Mouse (Mus musculus) kidney, adult 10 weeks (tissue): ENCODE data around the gene Fam177a. TPM values are rescaled to one million over a fixed set of nuclear protein-coding genes. Genes with fewer than 3 reads are reported as not detected.

Experiments used
- polyA plus RNA-seq: library from polyadenylated mRNA; stranded (reverse); fragments of 350-450 nt; fragmentation: Illumina TruSeq; extraction: RNeasy Lipid Tissue Mini Kit (QIAGEN cat#74804); gene quantifications from one replicate; pipeline ENCODE4 v1.2.3, GENCODE M21; 2014; ENCODE audit warnings: low read depth, low replicate concordance

Fam177a gene
- not detected for polyA plus RNA-seq

DNA sequence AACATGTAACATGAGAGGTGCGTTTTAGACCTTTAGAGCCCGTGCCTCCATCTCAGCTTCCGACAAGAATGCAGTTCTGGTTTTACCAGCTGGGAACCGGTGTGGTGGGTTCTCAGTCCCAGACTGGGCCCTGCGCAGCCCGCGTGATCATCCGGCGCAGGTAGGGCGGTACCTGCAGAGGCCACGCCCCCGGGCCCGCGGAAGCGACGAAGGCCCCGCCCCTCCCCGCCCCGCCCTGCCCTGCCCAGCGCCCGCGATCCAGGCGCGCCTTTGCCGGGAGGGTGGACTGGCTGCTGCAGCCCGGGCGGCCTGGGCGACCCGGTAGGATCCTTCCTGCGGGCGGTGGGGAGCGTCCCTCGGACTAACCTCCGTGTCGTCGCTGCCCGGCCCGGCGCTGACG is at the start of gene Fam177a:
Gene Fam177a, plus strand, starts transcription at position 228 of the 400 bp plus-strand sequence.

DNA sequence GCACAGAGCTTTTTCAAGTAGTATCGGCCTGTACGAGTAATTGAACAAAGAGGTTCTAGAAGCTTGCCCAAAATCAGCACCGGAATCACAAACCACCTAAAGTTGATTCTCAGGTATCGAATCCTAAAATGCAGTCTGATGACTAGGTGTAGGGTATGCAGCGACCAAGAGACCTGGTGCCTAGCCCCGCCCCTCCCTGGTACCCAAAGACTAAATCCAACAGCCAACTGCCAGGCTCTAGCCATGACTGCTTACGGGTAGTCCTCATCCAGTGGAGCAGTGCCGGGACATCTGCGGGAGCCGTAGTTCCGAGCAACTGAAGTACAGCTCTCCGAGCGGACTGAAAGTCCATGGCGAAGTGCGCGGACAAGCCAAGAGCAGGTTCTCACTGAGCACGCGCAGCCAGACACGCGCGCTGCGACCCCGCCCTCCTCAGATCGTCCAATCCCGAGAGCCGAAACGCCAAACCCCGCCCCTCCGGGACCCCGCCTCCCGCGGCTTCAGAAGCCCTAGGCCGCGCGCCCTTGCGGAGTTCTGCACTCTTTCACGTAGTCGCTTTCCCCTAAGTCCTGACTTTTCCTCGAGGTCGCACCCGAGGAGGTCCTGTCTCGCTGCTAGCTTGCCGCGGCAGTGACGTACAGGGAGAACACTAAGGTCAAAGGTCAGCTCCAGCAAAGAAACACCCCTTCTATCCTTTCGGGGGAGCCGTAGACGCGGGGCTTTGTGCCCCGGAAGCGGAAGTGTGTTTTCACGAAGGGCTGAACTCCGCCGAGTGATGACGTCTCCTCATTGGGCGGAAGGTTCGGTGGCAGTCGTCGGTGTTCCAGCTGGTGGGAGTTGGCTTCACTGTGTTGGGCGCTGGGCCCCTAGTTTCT is 44.3 kb upstream of the Fam177a start, which contains the start of the genes 2700097O09Rik and Srp54a:
Gene 2700097O09Rik, minus strand, starts transcription at position 385 of the 875 bp plus-strand sequence.
Gene Srp54a, plus strand, starts transcription at position 537 of the 875 bp plus-strand sequence.

DNA sequence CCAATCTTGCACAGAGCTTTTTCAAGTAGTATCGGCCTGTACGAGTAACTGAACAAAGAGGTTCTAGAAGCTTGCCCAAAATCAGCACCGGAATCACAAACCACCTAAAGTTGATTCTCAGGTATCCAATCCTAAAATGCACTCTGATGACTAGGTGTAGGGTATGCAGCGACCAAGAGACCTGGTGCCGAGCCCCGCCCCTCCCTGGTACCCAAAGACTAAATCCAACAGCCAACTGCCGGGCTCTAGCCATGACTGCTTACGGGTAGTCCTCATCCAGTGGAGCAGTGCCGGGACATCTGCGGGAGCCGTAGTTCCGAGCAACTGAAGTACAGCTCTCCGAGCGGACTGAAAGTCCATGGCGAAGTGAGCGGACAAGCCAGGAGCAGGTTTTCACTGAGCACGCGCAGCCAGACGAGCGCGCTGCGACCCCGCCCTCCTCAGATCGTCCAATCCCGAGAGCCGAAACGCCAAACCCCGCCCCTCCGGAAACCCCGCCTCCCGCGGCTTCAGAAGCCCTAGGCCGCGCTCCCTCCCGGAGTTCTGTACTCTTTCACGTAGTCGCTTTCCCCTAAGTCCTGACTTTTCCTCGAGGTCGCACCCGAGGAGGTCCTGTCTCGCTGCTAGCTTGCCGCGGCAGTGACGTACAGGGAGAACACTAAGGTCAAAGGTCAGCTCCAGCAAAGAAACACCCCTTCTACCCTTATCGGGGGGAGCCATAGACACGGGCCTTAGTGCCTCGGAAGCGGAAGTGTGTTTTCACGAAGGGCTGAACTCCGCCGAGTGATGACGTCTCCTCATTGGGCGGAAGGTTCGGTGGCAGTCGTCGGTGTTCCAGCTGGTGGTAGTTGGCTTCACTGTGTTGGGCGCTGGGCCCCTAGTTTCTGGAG is 30.5 kb downstream of the Fam177a start, which contains the start of gene Srp54b:
Gene Srp54b, plus strand, starts transcription at position 546 of the 890 bp plus-strand sequence.

Other genes with a start within 250 kb of the Fam177a start
- gene Gm20403, start 137.9 kb upstream of the Fam177a start, polyA plus RNA-seq: not detected
- gene Baz1a, start 110.1 kb upstream of the Fam177a start, polyA plus RNA-seq: 10.2 TPM
- gene 2700097O09Rik, start 44.4 kb upstream of the Fam177a start, polyA plus RNA-seq: 25.8 TPM
- 481 TPM for gene Srp54a, start 44.2 kb upstream of the Fam177a start, polyA plus RNA-seq
- gene Srp54b, start 30.6 kb downstream of the Fam177a start, polyA plus RNA-seq: 1.8 TPM
- 26.1 TPM for gene 1700047I17Rik2, start 75.1 kb downstream of the Fam177a start, polyA plus RNA-seq
- 145 TPM for gene Srp54c, start 105.7 kb downstream of the Fam177a start, polyA plus RNA-seq
- 38.7 TPM for gene 1110008L16Rik, start 175.1 kb downstream of the Fam177a start, polyA plus RNA-seq
- gene Ppp2r3c, start 178.5 kb downstream of the Fam177a start, polyA plus RNA-seq: 23.6 TPM